Mouse (Mus musculus): ENCODE data around the gene Crybg3.

DNA sequence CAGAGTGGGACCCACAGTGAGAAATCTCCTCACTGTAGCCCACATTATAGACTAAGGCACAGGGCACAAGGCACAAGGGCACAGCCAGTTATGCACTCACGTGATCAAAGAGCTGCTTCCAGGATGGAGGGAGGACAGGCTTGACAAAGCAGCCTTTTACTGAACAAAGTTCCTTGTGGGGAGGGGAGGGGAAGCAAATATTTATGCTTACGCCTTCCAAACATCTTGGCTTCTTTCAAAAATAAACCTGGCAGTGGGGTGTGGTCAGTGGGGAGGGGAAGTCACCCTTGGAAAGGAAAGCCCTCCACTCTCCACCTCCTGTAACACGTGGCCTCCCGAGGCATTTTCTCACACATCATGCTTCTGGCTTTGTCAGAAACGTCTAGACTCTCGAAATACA, 14.5 kb downstream of the Crybg3 start:
- TF ChIP-seq POLR2A (IDR thresholded peaks at IDR 0.05; ENCODE audit: borderline replicate concordance, low read depth, low read length) (no peak), CTCF (IDR thresholded peaks at IDR 0.05; ENCODE audit: low read depth, low read length) (no peak)
